Mouse (Mus musculus): ENCODE measurements around the gene Akap13. TPM values are rescaled to one million over a fixed set of nuclear protein-coding genes. Genes with fewer than 3 reads are reported as not detected.

Akap13 gene
- polyA plus RNA-seq, 1 experiment: 13.2 TPM

DNA sequence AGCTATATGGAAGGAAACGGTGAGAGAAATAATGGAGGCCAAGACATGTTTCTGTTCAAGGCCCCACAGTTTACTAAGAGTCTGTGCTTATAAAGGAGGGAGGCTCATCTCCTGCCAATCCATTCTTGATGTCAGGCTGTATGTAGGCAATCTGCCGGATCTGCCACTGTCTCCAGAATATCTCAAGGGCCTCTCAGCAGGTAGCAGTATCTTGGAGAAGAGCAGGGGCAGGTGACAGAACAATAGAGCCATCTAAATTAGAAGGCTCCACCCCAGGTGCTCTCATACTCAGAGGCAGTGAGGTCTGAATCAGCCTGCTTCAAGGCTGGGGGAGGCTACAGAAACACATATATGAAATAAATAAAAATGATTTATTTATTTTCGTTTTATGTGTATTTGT lies 347.6 kb downstream of the Akap13 start:
- H3K27ac ChIP-seq (ENCODE audit: insufficient read depth, low read depth, low read length): no peak overlapping the region
- H3K27me3 ChIP-seq (replicated peaks; ENCODE audit: control insufficient read depth, insufficient read depth, low read length): no peaks in the 10 kb centered on the region
- no peak for DNase-seq
- H3K4me1 ChIP-seq (ENCODE audit: control insufficient read depth, insufficient read depth, low read length): no peaks in the 10 kb centered on the region
- no peaks in the 10 kb centered on the region for H3K36me3 ChIP-seq (ENCODE audit: control insufficient read depth, insufficient read depth, low read length)
- no peak for TF ChIP-seq CTCF (conservative IDR thresholded peaks at IDR 0.05; ENCODE audit: insufficient read depth, insufficient read length, low read depth, low read length)
- TF ChIP-seq POLR2A (IDR thresholded peaks at IDR 0.05; ENCODE audit: low read depth, low read length): no peak
- WGBS: 93% methylated on average over 3 of the region's 3 CpGs
- no peak overlapping the region for H3K4me3 ChIP-seq (ENCODE audit: insufficient read depth, low read depth, low read length)

Other genes with a start within 250 kb of the Akap13 start
- gene Sv2b, start 146.3 kb upstream of the Akap13 start, polyA plus RNA-seq (2012; rRNA removed): not detected in 2 replicates